Mouse (Mus musculus) megakaryocyte, embryonic 14.5 days (primary cell): ENCODE results near the gene Dpf2. TPM values are rescaled to one million over a fixed set of nuclear protein-coding genes. Genes with fewer than 3 reads are reported as not detected.
A peak's percentile ranks its signal among the peaks of the same experiment; 100 is the strongest.

Experiments used
- H3K27me3 ChIP-seq: replicated peaks from 2 replicates; pipeline ENCODE3; 2012; ENCODE audit warnings: inconsistent platforms
- H3K36me3 ChIP-seq: replicated peaks from 2 replicates; pipeline ENCODE3; 2012; ENCODE audit warnings: low read length, inconsistent platforms, mixed read lengths
- H3K4me1 ChIP-seq: 2 replicates; pipeline ENCODE4 v1.6.1; 2012; ENCODE audit warnings: inconsistent platforms
- H3K4me3 ChIP-seq: replicated peaks from 2 replicates; pipeline ENCODE3; 2012; ENCODE audit warnings: moderate library complexity, mild to moderate bottlenecking, inconsistent platforms
- H3K9me3 ChIP-seq: 2 replicates; pipeline ENCODE4 v1.6.1; 2012; ENCODE audit warnings: inconsistent platforms
- FLI1 ChIP-seq: IDR thresholded peaks from 2 replicates; pipeline ENCODE4 v1.6.1; 2012; ENCODE audit warnings: low read length, inconsistent platforms, mixed read lengths
- GATA1 ChIP-seq: IDR thresholded peaks from 3 replicates; pipeline ENCODE4 v1.6.1; 2012; ENCODE audit warnings: mixed read lengths, low read length, inconsistent platforms, borderline replicate concordance
- polyA plus RNA-seq: library from polyadenylated mRNA; stranded (reverse); fragments of >175 nt; gene quantifications from 2 replicates; pipeline ENCODE4 v1.2.3, GENCODE M21; 2012; ENCODE audit warnings: low replicate concordance; ENCODE audit not compliant: insufficient read depth

Dpf2 gene
- polyA plus RNA-seq, 1 experiment, result 44.7 TPM

DNA sequence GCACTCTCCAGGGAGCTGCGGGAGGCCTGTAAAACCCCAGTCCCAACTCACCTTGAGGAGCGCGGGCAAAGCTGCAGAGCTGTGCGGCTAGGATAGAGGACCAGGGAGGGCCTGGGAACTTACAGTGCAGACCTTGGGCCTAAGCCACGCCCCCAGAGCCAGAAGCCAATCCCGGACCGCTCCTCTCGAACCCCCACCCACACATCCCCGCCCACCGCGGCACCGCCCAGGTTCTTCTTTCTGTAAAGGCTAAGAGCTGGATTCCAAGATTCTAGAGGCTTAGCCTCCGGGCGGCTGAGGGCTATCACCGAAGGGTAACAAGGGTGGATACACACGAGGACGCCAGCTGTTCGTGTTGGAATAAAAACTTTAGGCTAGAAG is 11.9 kb upstream of the Dpf2 start, which contains the start of gene Cdc42ep2:
Gene Cdc42ep2, minus strand, starts transcription at position 104 of the 381 bp plus-strand sequence.
- Histone ChIP-seq H3K27me3 (peaks cover 11% of the 10 kb centered on the region), H3K9me3 (no peaks in the 10 kb centered on the region), H3K4me3 (peak within 1 kb of the TSS; percentile 96), H3K4me1 (peaks cover 90% of the 10 kb centered on the region), H3K36me3 (peaks cover 22% of the 10 kb centered on the region)
- TF ChIP-seq FLI1, result no peak
- TF ChIP-seq GATA1, result no peak

DNA sequence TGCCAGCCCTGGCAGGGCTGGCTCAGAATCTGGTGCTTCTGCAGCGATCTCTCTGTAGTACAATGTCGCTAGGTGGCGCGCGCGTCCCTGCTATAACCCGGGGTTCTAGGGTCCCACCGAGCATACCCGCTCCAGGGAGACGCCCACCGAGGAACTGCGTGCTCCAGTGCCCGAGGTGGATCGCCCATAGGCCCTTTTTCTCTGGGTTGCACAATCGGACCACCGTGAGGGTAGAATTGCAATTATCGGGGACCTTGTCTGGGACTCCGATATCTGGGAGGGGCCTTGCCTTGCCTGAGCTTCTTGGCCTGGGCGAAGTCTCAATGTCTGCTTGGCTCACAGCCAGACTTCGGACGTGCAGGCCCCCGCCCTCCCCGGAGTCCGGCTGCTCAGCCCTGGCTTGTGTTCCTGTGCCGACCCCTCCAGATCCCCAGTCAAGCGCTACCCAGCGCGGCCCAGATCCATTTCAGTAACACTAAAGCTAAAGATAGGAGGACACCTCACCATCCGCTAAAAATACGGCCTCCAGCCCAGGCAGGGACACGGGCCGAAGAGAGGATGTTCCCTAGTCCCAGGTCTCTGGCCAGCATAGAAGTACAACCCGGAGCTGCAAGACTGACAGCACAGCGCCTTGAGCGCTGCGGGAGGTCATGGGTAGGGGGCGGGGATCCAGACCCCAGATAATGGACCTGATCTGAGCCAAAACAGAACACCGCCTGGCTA is 11.3 kb upstream of the Dpf2 start:
- no peak for TF ChIP-seq FLI1
- TF ChIP-seq GATA1, result no peak
- Histone ChIP-seq H3K36me3 (peaks cover 24% of the 10 kb centered on the region), H3K27me3 (peaks cover 10% of the 10 kb centered on the region), H3K4me3 (peak overlapping the region; percentile 96), H3K9me3 (no peaks in the 10 kb centered on the region), H3K4me1 (peaks cover 86% of the 10 kb centered on the region)

DNA sequence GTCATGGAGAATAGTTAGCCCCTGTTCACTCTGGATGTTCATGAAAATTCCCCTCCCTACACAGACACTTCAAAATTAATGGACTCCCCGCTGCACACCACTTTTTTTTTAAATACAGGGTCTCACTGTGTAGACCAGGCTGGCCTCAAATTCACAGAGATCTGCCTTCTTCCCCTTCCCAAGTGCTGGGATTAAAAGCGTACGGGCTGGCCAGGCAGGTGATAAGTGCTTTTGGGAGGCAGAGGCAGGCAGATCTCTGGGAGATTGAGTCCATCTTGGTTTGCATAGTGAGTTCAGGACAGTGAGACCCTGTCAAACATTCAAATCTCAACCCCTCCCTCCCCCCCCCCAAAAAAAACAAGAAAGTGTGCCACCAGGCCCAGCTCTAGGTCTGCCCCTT is 10.2 kb upstream of the Dpf2 start:
- Histone ChIP-seq H3K4me3 (peak overlapping the region; percentile 89), H3K4me1 (peaks cover 85% of the 10 kb centered on the region), H3K27me3 (peaks cover 10% of the 10 kb centered on the region), H3K9me3 (no peaks in the 10 kb centered on the region), H3K36me3 (peaks cover 36% of the 10 kb centered on the region)
- TF ChIP-seq FLI1 (no peak), GATA1 (no peak)

DNA sequence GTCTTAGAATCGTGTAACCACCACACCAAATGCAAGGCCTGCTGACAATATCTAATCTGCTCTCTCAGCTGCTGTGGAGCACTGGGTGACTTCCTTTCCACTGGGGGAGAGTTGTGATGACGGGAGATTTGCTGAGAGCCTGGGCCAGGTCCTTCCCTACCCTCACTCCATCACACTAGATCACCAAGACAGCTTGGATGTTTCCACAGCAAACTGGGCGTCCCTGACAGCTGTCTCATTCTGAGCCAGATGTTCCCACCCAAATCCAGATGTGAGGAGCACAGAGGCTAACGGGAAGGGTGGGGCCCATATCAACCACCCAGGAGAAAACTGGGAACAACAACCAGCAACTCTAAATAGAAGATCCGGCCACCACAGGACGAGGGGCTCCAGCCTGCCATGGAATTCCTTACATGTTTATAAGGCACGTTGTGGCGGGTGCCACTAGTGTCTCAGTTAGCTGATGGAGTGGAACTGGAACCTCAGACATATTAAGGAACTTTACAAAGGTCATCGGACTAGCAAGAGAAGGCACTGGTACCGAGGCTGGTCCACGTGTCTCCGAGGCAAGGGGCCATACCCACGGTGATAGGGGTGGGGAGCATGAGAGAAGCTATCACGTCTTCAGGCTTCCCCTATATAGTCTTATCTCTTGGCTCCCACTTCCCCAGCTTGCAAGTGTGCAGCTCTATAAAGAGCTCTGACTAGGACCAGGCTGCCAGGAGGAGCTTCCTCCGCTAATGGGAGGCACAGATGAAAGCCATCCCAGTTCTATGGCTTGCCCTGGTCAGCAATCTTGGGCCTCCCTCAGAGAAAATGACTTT is 9.5 kb upstream of the Dpf2 start:
- Histone ChIP-seq H3K27me3 (peaks cover 6% of the 10 kb centered on the region), H3K4me1 (peaks cover 87% of the 10 kb centered on the region)
- TF ChIP-seq FLI1 (no peak), GATA1 (no peak; the same call in 2 of the 3 replicates)

DNA sequence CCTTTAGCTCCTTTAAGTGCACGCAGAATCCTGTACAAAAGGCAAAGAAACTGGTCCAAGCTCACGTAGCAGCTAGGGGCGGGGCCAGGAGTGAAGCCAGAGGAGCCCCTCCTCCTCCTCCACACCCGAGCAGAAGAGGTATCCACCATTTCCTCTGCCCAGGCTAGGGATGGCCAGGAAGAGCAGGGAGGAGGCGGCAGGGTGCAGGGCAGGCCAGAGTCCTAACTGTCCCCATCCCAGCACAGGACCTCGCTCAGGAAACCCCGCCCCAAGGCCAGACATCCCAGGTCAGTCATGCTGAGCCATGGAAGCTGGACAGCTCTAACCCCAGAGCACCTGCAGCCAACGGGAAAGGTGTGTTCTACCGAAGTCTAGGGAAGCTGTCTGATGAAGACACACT is 8.9 kb upstream of the Dpf2 start:
- Histone ChIP-seq H3K36me3 (peaks cover 48% of the 10 kb centered on the region), H3K9me3 (no peaks in the 10 kb centered on the region), H3K4me1 (peaks cover 89% of the 10 kb centered on the region), H3K27me3 (peaks cover 4% of the 10 kb centered on the region), H3K4me3 (peak overlapping the region; percentile 89)
- no peak for TF ChIP-seq GATA1
- TF ChIP-seq FLI1, result no peak

More for the DNA sequence above, 9.5 kb upstream of the Dpf2 start:
- Histone ChIP-seq H3K36me3 (peaks cover 42% of the 10 kb centered on the region), H3K4me3 (peak overlapping the region; percentile 89), H3K9me3 (no peaks in the 10 kb centered on the region)

DNA sequence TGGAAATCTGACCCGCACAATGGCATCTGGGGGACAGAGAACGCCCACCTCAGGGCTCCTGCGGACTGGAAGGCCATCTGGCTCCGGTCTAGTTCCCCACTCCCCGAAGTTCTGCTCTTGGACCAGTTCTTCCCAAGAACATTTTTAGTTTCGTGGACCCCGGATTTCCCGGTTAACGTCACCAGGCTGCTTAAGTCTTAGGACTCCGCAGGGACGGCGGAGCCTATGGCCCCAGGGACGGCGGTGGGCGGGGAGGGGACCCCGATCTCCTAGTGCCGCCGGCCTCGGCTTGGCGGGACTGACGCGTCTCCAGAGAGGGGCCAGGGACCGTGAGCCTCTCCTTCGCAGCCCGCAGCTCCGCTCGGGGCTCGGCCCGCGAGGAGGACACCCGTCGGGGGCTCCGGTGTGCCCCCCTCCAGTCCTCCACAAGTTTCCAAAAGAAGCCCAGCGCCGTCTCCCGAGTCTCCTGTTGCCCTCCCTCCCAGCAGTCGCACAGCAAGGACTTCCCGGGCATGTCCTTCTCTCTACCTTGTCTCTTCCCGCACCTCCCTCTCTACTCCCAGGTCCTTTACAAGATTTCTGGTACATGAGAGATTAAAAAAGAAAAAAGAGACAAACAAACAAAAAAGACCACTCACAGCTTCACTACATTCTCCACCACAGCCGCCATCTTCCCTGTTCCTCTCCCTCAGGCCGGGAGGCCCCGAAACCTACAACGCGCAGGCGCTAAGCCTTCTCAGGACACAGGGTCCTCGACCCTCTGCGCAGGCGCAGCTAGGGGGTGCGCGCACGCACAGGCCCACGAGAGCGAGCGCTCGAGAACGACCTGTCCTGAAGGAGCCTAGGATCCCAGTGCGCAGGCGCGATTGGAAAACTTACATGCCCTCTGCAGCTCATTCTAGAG is 455 bp downstream of the Dpf2 start:
- peaks cover 46% of the 10 kb centered on the region for H3K36me3 ChIP-seq
- no peak for TF ChIP-seq FLI1
- no peak for TF ChIP-seq GATA1
- H3K27me3 ChIP-seq, result no peaks in the 10 kb centered on the region
- H3K4me1 ChIP-seq, result peaks cover 76% of the 10 kb centered on the region
- H3K9me3 ChIP-seq, result no peaks in the 10 kb centered on the region
- H3K4me3 ChIP-seq, result peak overlapping the region; percentile 98

DNA sequence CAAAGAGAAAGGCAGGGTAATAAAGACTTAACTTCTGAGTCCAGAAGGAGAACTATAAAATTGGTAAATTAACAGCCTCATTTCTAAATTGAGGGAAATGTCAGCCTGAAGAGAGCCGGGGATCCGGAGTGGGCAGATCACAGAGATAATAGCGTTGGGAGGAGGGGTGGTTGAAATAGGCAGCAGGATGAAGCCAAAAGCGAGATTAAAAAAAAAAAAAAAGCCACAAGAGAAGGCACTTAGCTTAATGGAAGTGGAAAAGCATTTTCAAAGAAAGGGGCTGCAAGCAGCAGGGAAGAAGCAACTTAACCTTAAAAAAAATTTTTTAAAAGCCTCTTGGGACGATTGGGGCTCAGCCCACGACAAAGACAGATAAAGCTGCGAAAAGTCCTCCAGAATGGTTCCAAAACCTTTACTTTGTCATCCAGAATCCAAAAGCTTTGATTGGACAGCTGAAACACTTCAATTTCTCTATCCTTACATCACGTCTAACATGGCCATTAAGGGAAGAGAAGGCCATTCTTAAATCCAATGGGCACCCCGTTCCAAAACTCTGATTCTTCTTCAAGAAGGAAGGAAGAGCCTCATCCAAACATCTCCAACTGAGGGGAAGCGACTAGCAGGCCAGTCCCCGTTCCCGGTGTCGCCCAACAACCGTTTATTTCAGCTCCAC is 1.2 kb downstream of the Dpf2 start:
- Histone ChIP-seq H3K4me1 (peaks cover 76% of the 10 kb centered on the region), H3K36me3 (peaks cover 47% of the 10 kb centered on the region), H3K27me3 (no peaks in the 10 kb centered on the region), H3K4me3 (peak overlapping the region; percentile 98), H3K9me3 (no peaks in the 10 kb centered on the region)
- no peak for TF ChIP-seq FLI1
- TF ChIP-seq GATA1, result no peak

DNA sequence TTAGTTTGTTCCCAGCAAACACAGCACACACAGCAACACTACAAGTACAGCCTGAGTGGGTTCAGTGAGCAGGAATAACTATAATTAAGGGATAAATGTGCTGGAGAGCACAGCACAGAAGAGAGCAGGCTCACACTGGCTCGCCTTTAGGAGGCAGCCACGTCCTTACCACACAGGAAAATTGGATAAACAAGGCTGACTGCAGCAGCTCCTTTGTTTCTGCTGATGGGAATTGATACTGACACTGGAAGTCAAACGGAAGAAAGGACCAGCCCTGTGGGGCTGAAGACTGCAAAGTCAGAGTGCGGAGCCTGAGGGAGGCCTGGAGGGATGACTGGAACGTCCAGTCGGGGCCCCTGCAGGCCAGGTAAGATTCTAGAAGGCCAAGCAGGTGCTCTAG is 2.6 kb downstream of the Dpf2 start:
- H3K4me1 ChIP-seq, result peaks cover 72% of the 10 kb centered on the region
- H3K9me3 ChIP-seq, result no peaks in the 10 kb centered on the region
- H3K27me3 ChIP-seq, result no peaks in the 10 kb centered on the region
- TF ChIP-seq GATA1 (no peak), FLI1 (no peak)
- H3K4me3 ChIP-seq, result peak overlapping the region; percentile 98
- peaks cover 48% of the 10 kb centered on the region for H3K36me3 ChIP-seq

DNA sequence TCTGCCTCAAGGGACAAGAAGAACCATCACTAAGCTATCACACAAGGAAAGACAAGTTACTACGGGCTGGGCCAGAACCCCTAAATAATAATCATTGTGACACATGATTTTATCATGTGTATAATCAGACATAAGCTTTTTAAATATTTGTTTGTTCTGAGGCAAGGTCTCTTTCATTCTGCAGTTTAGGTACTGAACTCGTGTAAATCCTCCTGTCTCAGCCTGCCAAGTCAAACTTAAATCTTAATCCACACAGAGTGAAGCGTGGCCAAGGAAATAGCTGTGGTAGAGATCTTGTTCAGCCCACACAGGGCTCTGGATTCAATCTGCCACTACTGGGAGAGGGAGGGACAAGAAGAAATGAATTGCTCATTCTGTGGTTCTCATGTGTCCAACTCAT is 5.5 kb downstream of the Dpf2 start:
- Histone ChIP-seq H3K4me1 (peaks cover 70% of the 10 kb centered on the region), H3K4me3 (no peak overlapping the region), H3K36me3 (peaks cover 71% of the 10 kb centered on the region), H3K27me3 (no peaks in the 10 kb centered on the region), H3K9me3 (no peaks in the 10 kb centered on the region)
- TF ChIP-seq FLI1 (no peak), GATA1 (no peak)
